Mouse (Mus musculus) olfactory bulb, adult 2 months (tissue): Measurements from ENCODE around the gene Pear1.

Experiments used
- CTCF ChIP-seq: fragments of 200-500 bp; IDR thresholded peaks from 2 replicates; pipeline ENCODE4 v1.5.1; 2012; ENCODE audit warnings: low read depth, mild to moderate bottlenecking, low read length, moderate library complexity; ENCODE audit not compliant: insufficient read depth
- POLR2A ChIP-seq: fragments of 200-500 bp; IDR thresholded peaks from 2 replicates; pipeline ENCODE4 v1.6.1; 2012; ENCODE audit warnings: mild to moderate bottlenecking, low read depth, low read length, moderate library complexity; ENCODE audit not compliant: insufficient read depth

DNA sequence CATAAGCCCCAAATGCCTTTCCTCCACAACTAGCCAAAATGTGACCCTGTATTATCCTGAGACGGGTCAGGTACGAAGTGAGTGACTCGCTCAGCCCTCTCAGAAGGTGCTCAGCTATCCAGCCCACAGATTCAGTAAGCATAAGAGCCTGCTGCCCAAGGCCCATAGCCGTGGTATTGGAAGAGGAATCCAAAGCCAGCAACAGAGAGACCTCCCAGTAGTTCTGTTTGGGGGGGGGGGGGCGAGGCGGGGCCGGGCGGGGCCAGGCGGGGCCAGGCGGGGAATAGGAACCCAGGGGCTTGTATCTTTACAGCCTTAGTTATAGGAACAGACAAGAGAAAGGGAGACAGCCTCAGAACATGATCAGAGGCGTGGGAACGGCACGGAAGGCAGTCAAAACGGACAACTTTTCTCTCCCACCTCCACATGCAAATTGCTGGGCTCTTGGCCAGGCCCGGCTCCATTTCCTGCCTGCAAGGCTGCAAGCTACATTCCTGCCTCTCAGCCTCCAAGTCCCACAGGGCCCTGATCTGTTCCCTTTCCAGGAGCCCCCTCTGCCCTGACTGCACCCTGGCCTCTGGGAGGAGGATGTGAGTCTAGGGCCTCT lies 60.3 kb downstream of the Pear1 start:
- no peak for TF ChIP-seq CTCF
- no peak for TF ChIP-seq POLR2A
